Mouse (Mus musculus) kidney, postnatal 25 days (tissue): ENCODE data around the gene Tbc1d25.

Experiments
- DNase-seq, 2 experiments: peaks; one replicate each; pipeline ENCODE4 v3.0.0; 2021; ENCODE audit warnings: mixed read lengths in 2 of 2

Gene Tbc1d25

GRCm38 (mm10) chrX:8175504-8176385, at the start of gene Tbc1d25:
Gene Tbc1d25 (minus strand): TSS chrX:8176181.
- DNase-seq, result peak; percentile 91 to 94

GRCm38 (mm10) chrX:8223473-8223872, 47.5 kb upstream of the Tbc1d25 start:
- no peak for DNase-seq

GRCm38 (mm10) chrX:8222678-8223421, 46.9 kb upstream of the Tbc1d25 start:
- no peak for DNase-seq

- no peak for DNase-seq
Measured at GRCm38 (mm10) chrX:8222296-8222677, 46.3 kb upstream of the Tbc1d25 start.

- no peak for DNase-seq
Measured at GRCm38 (mm10) chrX:8219651-8220050, 43.7 kb upstream of the Tbc1d25 start.

GRCm38 (mm10) chrX:8218114-8218513, 42.1 kb upstream of the Tbc1d25 start:
- no peak for DNase-seq

GRCm38 (mm10) chrX:8217383-8217782, 41.4 kb upstream of the Tbc1d25 start:
- DNase-seq, result no peak

GRCm38 (mm10) chrX:8211490-8212207, 35.7 kb upstream of the Tbc1d25 start:
- no peak for DNase-seq

- DNase-seq, result no peak
Measured at GRCm38 (mm10) chrX:8209720-8210119, 33.7 kb upstream of the Tbc1d25 start.

GRCm38 (mm10) chrX:8207224-8207623, 31.2 kb upstream of the Tbc1d25 start:
- DNase-seq, result no peak

- no peak for DNase-seq
Measured at GRCm38 (mm10) chrX:8206694-8207197, 30.8 kb upstream of the Tbc1d25 start.

- DNase-seq, result peak; percentile 86 to 94
Measured at GRCm38 (mm10) chrX:8206015-8206693, 30.2 kb upstream of the Tbc1d25 start, which contains the start of gene Porcn. Gene Porcn (minus strand): TSS chrX:8206525.

GRCm38 (mm10) chrX:8205551-8205950, 29.6 kb upstream of the Tbc1d25 start:
- DNase-seq, result no peak

- no peak for DNase-seq
Measured at GRCm38 (mm10) chrX:8205088-8205487, 29.1 kb upstream of the Tbc1d25 start.

GRCm38 (mm10) chrX:8204076-8204475, 28.1 kb upstream of the Tbc1d25 start:
- DNase-seq, result no peak

- DNase-seq, result no peak
Measured at GRCm38 (mm10) chrX:8203105-8203504, 27.1 kb upstream of the Tbc1d25 start.

- DNase-seq, result peak; percentile 5 to 44
Measured at GRCm38 (mm10) chrX:8193419-8193723, 17.4 kb upstream of the Tbc1d25 start, which contains the start of gene Ebp. Gene Ebp (minus strand): TSS chrX:8193512.

- peak; percentile 81 to 93 for DNase-seq
Measured at GRCm38 (mm10) chrX:8192640-8193418, 16.8 kb upstream of the Tbc1d25 start.

- DNase-seq, result peak in 1 of 2 experiments; percentile 36
Measured at GRCm38 (mm10) chrX:8192126-8192639, 16.2 kb upstream of the Tbc1d25 start.

GRCm38 (mm10) chrX:8182871-8183540, 7.0 kb upstream of the Tbc1d25 start:
- DNase-seq, result peak; percentile 10 to 47

- no peak for DNase-seq
Measured at GRCm38 (mm10) chrX:8179646-8180045, 3.7 kb upstream of the Tbc1d25 start.
